Mouse (Mus musculus): ENCODE results near the gene Atxn1. TPM values are rescaled to one million over a fixed set of nuclear protein-coding genes. Genes with fewer than 3 reads are reported as not detected.

Atxn1 gene
- total RNA-seq, 2 experiments from 2014 or later: 117 to 121 TPM

GRCm38 (mm10) chr13:45902457-45902856 is 62.4 kb downstream of the Atxn1 start:
- DNase-seq (ENCODE audit: low spot score in 2 of 2): peak in 1 of 2 experiments; percentile 46

- no peak for DNase-seq (ENCODE audit: low spot score in 2 of 2)
Measured at GRCm38 (mm10) chr13:45900776-45901175, 64.0 kb downstream of the Atxn1 start.

GRCm38 (mm10) chr13:45897571-45897970 is 67.2 kb downstream of the Atxn1 start:
- no peak for DNase-seq (ENCODE audit: low spot score in 2 of 2)

GRCm38 (mm10) chr13:45894760-45895159 is 70.0 kb downstream of the Atxn1 start:
- DNase-seq (ENCODE audit: low spot score in 2 of 2): no peak

- DNase-seq (ENCODE audit: low spot score in 2 of 2): no peak
Measured at GRCm38 (mm10) chr13:45894234-45894633, 70.6 kb downstream of the Atxn1 start.

GRCm38 (mm10) chr13:45891073-45891472 is 73.7 kb downstream of the Atxn1 start:
- no peak for DNase-seq (ENCODE audit: low spot score in 2 of 2)

- DNase-seq (ENCODE audit: low spot score in 2 of 2): no peak
Measured at GRCm38 (mm10) chr13:45888953-45889749, 75.7 kb downstream of the Atxn1 start.

GRCm38 (mm10) chr13:45884878-45885277 is 79.9 kb downstream of the Atxn1 start:
- DNase-seq (ENCODE audit: low spot score in 2 of 2): no peak

- no peak for DNase-seq (ENCODE audit: low spot score in 2 of 2)
Measured at GRCm38 (mm10) chr13:45883791-45884238, 81.0 kb downstream of the Atxn1 start.

- DNase-seq (ENCODE audit: low spot score in 2 of 2): no peak
Measured at GRCm38 (mm10) chr13:45882976-45883440, 81.8 kb downstream of the Atxn1 start.

GRCm38 (mm10) chr13:45880543-45880845 is 84.3 kb downstream of the Atxn1 start:
- DNase-seq (ENCODE audit: low spot score in 2 of 2): no peak

- DNase-seq (ENCODE audit: low spot score in 2 of 2): no peak
Measured at GRCm38 (mm10) chr13:45879746-45880542, 84.9 kb downstream of the Atxn1 start.

GRCm38 (mm10) chr13:45876939-45877338 is 87.9 kb downstream of the Atxn1 start:
- no peak for DNase-seq (ENCODE audit: low spot score in 2 of 2)

- no peak for DNase-seq (ENCODE audit: low spot score in 2 of 2)
Measured at GRCm38 (mm10) chr13:45876368-45876760, 88.4 kb downstream of the Atxn1 start.

- peak in 1 of 2 experiments; percentile 16 for DNase-seq (ENCODE audit: low spot score in 2 of 2)
Measured at GRCm38 (mm10) chr13:45875686-45876367, 89.0 kb downstream of the Atxn1 start.

GRCm38 (mm10) chr13:45874196-45874595 is 90.6 kb downstream of the Atxn1 start:
- no peak for DNase-seq (ENCODE audit: low spot score in 2 of 2)

- no peak for DNase-seq (ENCODE audit: low spot score in 2 of 2)
Measured at GRCm38 (mm10) chr13:45872966-45873365, 91.8 kb downstream of the Atxn1 start.

GRCm38 (mm10) chr13:45872041-45872746 is 92.6 kb downstream of the Atxn1 start:
- no peak for DNase-seq (ENCODE audit: low spot score in 2 of 2)

- no peak for DNase-seq (ENCODE audit: low spot score in 2 of 2)
Measured at GRCm38 (mm10) chr13:45871554-45871953, 93.3 kb downstream of the Atxn1 start.

- DNase-seq (ENCODE audit: low spot score in 2 of 2): no peak
Measured at GRCm38 (mm10) chr13:45868886-45869285, 95.9 kb downstream of the Atxn1 start.

GRCm38 (mm10) chr13:45867273-45867672 is 97.5 kb downstream of the Atxn1 start:
- DNase-seq (ENCODE audit: low spot score in 2 of 2): peak in 1 of 2 experiments; percentile 34

All from layer of hippocampus, adult 18-20 months (tissue).